Mouse (Mus musculus) liver, adult (tissue): ENCODE results near the gene Rab4b.

Experiments
- GATA4 ChIP-seq: IDR thresholded peaks from 2 replicates; pipeline ENCODE4 v1.6.1; 2014; ENCODE audit warnings: mild to moderate bottlenecking, low read length; ENCODE audit not compliant: insufficient replicate concordance

Rab4b gene

GRCm38 (mm10) chr7:27168371-27168770, 10.3 kb downstream of the Rab4b start:
- no peak for TF ChIP-seq GATA4

DNA sequence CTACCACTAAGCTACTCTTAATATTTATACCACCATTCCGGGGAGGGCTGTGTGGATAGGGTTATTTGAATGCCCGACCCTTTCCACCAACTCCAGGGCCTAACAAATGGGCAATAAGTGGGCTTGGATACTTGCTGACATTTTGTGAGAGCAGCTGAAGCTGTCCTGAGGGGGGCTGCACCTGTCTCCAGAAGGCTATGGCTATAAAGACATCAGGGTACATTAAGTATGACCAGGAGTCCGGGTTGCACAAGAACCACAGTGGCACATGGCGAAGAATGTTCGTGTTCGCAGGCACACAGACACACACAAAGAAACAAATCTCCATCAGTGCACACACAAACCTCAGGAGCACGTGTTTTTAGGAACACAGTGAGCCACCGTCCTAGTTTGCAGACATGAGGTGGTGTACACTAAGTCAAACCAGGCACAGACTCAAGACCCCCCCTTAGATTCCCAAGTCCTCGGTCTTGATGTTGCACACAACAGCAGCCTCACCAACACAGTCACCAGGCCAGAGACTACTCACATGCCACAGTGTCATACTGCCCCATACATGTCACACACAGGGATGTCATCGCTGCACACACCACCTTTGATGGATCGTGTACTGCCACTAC, 11.1 kb downstream of the Rab4b start:
- TF ChIP-seq GATA4 = no peak

DNA sequence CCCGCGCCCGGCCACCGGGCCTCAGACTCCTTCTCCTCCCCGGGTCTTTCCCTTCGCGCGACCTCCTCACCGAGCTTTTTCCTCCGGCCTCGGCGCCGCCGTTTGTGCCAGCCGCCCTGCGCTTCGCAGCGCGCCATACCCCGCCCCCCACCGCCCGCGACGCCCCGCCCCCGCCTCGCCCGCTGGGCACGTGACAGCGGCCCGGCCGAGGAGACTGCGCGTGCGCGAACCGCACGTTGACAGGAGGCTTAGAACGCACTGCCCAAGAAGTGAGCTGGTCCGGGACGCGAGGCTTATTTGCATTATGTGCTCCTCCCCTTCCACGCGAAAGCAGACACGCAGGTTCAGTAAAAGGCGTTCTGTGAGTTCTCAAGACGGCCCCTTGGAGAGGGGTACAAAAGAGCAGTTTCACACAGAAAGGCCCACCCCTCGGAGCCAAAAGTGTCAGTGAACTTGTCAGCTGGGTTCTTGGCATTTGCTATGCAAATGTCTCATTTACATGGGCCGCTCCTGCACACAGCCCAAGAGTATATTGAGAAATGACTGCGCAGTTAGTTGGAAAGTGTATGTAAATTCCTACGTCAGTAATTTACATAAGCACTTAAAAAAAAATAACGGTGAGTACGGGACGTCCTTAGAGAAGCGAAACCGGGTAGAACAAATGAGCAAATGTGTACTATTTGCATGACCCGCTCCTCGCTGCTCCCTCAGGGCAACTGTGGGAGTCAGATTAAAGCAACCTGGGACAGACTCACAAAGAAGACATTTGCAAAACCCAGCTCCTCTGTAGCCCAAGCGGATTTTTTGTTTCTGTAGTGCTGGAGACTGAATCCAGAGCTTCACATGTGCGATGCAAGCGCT, 11.9 kb downstream of the Rab4b start, which contains the start of gene Egln2:
Gene Egln2, minus strand, starts transcription at position 189 of the 861 bp plus-strand sequence.
- no peak for TF ChIP-seq GATA4

DNA sequence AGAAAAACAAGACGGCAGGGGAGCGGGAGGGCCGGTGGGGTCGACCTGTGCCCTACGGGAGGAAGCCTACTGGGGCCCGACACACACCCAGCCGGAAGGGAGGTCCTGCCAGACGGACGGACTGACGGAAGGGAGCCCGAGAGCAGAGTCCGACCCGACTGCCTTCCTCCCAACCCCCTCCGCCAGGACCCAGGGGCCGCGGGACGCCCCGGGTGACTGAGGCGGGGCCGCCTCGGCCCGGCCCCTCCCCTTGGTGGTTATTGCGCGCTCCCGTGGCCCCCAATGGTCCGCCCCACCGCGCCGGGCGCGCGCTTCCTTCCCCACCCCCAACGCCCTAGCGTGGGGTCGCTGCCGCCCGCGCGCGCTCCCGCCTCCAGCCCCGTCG, 12.5 kb downstream of the Rab4b start:
- no peak; the same call in 1 of the 2 replicates for TF ChIP-seq GATA4

- TF ChIP-seq GATA4 = no peak
Measured at GRCm38 (mm10) chr7:27165696-27166095, 13.0 kb downstream of the Rab4b start.

DNA sequence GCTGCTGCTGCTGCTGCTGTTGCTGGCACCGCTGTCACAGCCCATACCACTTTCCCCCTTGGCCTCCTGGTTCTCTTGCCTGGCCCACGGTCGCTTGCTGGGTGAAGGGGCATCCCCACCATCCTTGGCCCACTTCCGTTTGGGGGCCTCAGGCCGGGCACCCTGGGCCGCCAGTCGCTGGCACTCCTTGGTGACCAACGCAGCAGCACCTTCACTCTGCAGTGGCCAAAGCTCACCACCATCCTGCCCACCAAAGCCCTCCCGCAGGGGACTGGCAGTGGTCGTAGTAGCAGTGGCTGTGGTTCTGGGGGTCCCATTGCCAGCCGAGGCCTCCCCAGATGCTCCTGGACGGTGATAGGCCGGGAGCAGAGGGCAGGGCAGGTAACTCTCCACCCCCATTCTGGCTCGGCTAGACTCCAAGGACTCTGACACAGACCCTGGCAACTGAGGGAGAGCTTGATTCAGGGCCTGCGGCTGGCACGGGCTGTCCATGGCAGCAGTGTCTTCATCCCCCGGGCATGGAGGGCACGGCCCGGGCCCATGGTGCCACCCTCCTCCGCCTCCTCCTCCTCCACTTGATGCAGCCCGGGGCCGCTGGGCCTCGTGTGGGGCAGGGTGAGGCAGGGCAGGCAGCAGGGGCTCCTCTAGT, 13.6 kb downstream of the Rab4b start:
- no peak for TF ChIP-seq GATA4

GRCm38 (mm10) chr7:27164112-27164947, 14.4 kb downstream of the Rab4b start:
- TF ChIP-seq GATA4 = no peak

- no peak for TF ChIP-seq GATA4
Measured at GRCm38 (mm10) chr7:27163450-27163805, 15.3 kb downstream of the Rab4b start.

DNA sequence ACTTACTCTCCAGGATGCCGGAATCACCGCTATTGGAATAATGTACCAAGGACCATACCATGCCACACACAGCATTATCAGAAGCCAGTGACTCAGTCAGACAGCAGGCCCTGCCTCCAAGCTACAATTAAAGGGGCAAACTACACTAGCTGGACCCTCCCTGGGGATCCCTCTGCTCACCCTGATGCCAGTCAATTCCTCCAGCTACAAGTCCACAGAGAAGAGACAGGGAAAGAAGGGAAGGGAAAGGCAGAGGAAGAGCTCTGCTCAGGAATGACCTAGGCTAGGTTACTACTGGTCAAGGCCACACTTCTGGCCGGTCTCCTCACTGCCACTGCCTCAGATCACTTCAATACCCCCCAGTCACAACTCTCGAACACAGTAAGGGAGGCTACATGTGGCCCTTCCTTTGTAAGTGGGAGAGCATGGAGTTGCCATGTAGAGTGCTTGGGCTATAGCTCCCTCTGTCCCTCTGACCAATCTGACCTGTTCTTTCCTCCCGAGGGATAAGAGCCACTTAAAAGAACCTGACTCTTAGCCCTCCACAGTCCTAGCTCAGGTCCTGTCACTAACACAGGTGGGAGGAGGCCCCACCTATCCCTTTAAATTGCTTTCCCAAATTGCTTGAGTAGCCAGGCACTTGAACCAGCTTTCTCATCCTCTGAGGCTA, 15.8 kb downstream of the Rab4b start:
- no peak for TF ChIP-seq GATA4

DNA sequence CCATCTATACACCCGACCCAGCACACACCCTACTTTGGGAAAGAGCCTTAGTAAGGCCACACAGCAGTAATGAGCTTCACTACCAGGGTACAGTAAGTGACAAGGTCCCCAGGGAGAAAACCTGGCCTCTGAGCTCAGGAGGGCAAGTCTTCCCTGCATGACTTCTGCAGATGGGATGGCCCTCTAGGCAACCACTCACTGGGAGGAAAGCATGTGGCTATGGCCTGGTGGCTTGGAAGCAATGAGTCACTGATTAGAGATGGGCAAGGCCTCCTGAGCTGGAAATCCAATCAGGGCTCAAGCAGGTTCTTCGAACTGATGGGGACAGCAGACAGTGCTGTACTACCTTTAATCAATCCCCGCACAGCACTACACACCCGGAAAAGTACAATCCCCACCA, 17.0 kb downstream of the Rab4b start:
- TF ChIP-seq GATA4 = no peak

- no peak for TF ChIP-seq GATA4
Measured at GRCm38 (mm10) chr7:27160921-27161320, 17.8 kb downstream of the Rab4b start.

DNA sequence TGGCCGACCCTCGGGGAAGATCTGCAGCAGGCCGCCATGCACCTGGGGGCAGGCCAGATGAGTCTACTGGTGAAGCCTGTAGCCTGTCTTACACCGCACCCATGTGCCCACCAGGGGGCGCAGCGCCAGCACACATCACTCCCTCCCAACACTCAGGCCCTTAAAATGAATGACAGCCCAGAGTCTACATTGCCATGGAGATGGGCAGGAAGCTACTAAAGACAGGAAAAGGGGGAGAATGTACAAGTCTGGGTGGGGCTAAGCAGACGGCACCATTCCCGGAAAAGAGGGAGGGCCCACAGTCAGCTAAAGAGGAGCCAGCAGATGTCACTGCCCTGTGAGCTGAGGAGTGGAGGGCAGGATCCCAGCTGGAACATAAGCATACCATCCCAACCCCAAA, 18.8 kb downstream of the Rab4b start:
- TF ChIP-seq GATA4 = no peak

- no peak for TF ChIP-seq GATA4
Measured at GRCm38 (mm10) chr7:27159256-27159655, 19.4 kb downstream of the Rab4b start.

DNA sequence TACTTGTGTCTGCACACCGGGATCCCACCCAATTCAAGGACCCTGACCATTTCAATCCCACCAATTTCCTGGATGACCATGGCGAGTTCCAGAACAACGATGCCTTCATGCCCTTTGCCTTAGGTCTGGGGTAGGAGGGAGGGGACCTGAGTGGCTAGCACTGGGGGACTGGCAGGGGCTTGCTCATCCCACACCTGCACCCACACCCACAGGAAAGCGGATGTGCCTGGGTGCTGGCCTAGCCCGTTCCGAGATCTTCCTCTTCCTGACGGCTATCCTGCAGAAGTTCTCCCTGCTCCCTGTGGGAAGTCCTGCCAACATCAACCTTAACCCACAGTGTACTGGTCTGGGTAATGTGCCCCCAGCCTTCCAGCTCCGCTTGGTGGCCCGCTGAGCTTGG, 20.5 kb downstream of the Rab4b start:
- TF ChIP-seq GATA4 = no peak

- TF ChIP-seq GATA4 = no peak
Measured at GRCm38 (mm10) chr7:27156005-27156404, 22.7 kb downstream of the Rab4b start.
